Mouse (Mus musculus) lung, adult 2 months (tissue): ENCODE results near the gene Ak7.

Source experiments
- CTCF ChIP-seq: fragments of 200-500 bp; IDR thresholded peaks from 2 replicates; pipeline ENCODE4 v1.5.1; 2011; ENCODE audit warnings: mild to moderate bottlenecking, low read length, control low read depth; ENCODE audit not compliant: insufficient read depth
- POLR2A ChIP-seq: fragments of 200-500 bp; IDR thresholded peaks from 2 replicates; pipeline ENCODE4 v1.6.1; 2011; ENCODE audit warnings: low read depth, mild to moderate bottlenecking, control low read depth, low read length, borderline replicate concordance; ENCODE audit errors: extremely low read depth

DNA sequence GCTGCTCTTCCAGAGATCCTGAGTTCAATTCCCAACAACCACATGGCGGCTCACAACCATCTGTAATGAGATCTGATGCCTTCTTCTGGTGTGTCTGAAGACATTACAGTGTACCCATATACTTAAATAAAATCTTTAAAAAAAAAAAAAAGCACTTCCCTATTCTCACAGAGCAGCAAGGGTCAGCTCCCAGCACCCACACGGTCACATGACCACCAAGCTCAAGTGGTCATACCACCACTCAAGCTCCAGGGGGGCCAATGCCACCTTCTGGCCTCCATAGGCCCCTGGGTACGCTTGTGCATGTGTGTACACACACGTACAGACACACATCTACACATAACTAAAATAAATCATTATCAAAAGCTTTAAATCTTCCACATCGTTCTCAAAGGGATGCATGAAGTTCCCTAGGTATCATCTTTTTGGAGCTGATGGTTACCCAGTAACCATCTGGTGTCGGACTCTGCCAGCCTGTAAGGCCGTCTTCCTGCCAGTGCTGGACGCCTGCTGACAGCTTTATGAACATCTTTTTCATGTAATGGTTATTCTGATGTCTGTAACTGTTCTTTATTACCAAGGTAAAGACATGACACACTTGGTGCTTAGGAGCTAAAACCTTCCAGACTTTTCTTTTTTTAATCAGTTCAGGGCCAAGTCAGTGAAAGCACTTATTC lies 8.5 kb upstream of the Ak7 start:
- TF ChIP-seq CTCF (no peak), POLR2A (no peak)
